Mouse (Mus musculus) cerebral cortex, adult 2 months (tissue): ENCODE results near the gene Lcn3.

ENCODE experiments used
- WGBS: fragments of 180-500 bp; shearing (Covaris S2); methylation state at CpG from one replicate; pipeline ENCODE4 v1.1.7; 2018; 5-methylcytosine and 5-hydroxymethylcytosine counted together

Lcn3 gene

GRCm38 (mm10) chr2:25765269-25765668 is at the start of gene Lcn3:
Lcn3 (plus strand) TSS chr2:25765569.
- 44% methylated on average over 2 of the region's 2 CpGs for WGBS

GRCm38 (mm10) chr2:25733199-25733930 is 32.0 kb upstream of the Lcn3 start:
- 49% methylated on average over 2 of the region's 2 CpGs for WGBS

DNA sequence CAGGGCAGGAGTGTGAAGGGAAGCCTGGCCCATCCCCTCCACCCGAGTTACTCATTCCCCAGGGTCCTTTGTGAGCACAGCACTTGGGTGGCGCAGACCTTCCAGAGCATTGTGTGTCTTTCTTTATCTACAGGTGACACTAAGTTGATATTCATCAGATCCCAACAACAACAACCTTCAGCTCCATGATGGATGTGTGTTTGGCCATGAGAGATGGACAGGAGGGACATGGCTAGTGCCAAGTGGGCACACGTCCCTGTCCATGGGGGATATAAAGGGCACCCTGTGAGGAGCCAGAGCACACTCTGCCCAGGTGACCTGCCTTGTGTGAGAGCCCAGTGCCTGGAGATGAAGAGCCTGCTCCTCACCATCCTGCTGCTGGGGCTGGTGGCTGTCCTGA is 28.7 kb upstream of the Lcn3 start, which contains the start of gene Obp2b:
Gene Obp2b, plus strand, starts transcription at position 301 of the 400 bp plus-strand sequence.
- WGBS, result 86% methylated on average over 3 of the region's 3 CpGs

GRCm38 (mm10) chr2:25741671-25742070 is 23.7 kb upstream of the Lcn3 start:
- WGBS, result 69% methylated on average over 1 of the region's 1 CpGs

GRCm38 (mm10) chr2:25754201-25754600 is 11.2 kb upstream of the Lcn3 start:
- WGBS, result 100% methylated on average over 1 of the region's 1 CpGs

GRCm38 (mm10) chr2:25758064-25758625 is 7.2 kb upstream of the Lcn3 start:
- WGBS, result 55% methylated on average over 4 of the region's 4 CpGs

- WGBS, result 89% methylated on average over 4 of the region's 4 CpGs
Measured at GRCm38 (mm10) chr2:25767764-25768163, 2.4 kb downstream of the Lcn3 start.

DNA sequence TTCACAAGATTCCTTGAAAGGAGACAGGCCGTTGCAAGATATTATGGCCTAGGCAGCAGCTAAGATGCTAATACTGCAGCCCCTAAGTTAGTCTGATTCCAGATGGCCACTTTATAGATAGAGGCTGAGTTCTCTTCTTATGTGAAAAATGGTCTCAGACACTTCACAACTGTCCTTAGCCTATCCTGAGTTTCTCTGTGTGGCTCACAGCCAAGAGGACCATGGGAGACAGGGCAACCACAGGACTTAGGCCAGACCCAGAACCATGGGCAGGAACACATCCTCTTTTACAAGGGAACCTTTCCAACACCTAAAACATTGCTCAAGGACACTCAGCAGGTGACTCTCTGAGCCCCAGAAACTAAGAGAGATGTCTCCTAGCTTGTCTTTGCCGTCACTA is 8.1 kb downstream of the Lcn3 start:
- WGBS, result 89% methylated on average over 2 of the region's 2 CpGs

- WGBS, result 82% methylated on average over 2 of the region's 2 CpGs
Measured at GRCm38 (mm10) chr2:25774640-25775039, 9.3 kb downstream of the Lcn3 start.

DNA sequence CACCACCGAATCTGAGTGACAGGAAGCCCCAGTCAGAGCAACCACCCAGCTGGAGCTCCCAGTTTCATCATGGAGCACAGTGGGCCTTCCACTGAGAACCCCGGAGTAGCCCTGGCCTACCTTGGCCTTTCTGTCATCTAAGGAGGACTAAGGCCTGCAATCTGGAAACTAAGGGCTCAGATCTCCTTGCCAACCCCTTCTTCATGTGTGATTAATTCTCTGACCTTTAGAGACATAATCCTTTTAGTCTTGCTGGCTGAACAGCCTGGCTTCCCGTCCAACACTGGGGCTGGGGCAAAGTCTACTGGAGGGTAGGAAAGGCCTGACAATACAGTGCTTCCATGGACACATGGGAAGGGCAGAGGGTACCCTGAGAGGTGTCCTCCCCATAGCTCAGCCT is 10.6 kb downstream of the Lcn3 start:
- 80% methylated on average over 3 of the region's 3 CpGs for WGBS

DNA sequence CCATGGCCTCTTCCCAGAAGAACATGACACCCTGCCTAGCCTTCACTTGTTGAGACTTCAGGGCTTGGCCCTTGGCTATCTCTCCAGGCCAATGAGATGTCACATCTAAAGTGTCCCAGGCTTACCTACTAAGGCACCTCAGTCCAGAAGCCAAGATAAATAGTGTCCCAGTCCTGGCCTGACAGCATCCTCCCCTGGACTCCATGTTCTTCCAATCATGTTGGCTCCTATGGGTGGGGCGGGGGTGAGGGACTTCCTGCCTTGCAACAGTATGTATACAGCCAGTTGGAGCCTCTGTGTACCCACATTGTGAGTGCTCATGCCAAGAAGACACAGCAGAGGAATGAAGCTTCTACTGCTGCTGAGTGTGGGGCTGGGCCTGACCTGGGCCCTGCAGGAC is 11.3 kb downstream of the Lcn3 start, which contains the start of gene Lcn11:
Gene Lcn11, plus strand, starts transcription at position 301 of the 400 bp plus-strand sequence.
- 94% methylated on average over 1 of the region's 1 CpGs for WGBS

GRCm38 (mm10) chr2:25779076-25779475 is 13.7 kb downstream of the Lcn3 start:
- 88% methylated on average over 9 of the region's 9 CpGs for WGBS

DNA sequence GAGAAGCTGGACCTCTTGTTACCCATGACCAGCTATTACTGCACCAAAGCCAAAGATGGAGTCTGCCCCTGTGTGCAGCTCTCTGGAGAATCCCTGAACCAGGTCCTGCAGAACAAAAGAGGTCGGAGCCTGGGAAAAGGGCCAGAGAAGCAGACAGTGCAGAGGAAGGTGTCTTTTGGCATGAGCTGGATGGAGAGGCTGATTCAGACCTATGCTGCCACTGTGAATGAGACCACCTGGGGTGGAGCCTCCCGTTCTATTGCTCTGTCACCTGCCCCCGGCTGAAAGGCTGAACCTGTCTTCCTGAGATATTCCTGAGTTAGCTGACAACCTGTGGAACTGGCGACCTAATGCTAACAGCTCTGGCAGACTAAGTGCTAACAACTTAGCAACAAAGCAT is 15.6 kb downstream of the Lcn3 start:
- WGBS, result 78% methylated on average over 4 of the region's 4 CpGs

- WGBS, result 92% methylated on average over 3 of the region's 3 CpGs
Measured at GRCm38 (mm10) chr2:25781957-25782356, 16.6 kb downstream of the Lcn3 start, which contains the start of gene Gm13539. Gm13539 (plus strand) TSS chr2:25782257.

GRCm38 (mm10) chr2:25785573-25786322 is 20.4 kb downstream of the Lcn3 start:
- WGBS, result 63% methylated on average over 5 of the region's 5 CpGs

GRCm38 (mm10) chr2:25789092-25789491 is 23.7 kb downstream of the Lcn3 start:
- WGBS, result 91% methylated on average over 3 of the region's 3 CpGs

GRCm38 (mm10) chr2:25797635-25798034 is 32.3 kb downstream of the Lcn3 start:
- 46% methylated on average over 2 of the region's 2 CpGs for WGBS

GRCm38 (mm10) chr2:25798065-25798464 is 32.7 kb downstream of the Lcn3 start:
- WGBS, result 52% methylated on average over 5 of the region's 5 CpGs

DNA sequence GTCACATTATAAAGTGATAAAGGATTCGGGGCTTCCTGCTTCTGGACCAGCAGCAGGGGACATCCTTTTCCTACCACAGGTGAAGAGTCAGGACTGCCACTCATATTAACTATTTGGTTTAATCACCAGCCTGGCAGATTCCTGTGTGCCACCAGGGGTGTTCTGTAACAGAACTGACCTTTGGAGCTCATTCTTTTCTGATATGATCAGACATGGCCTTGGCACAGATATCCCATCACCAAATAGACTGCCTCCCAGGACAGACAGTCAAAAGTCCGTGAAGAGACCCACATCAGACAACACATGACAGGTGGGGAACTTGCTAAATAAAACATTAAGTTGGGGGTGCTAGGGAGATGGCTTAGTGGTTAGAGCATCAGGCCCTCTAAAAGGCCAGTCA is 46.3 kb downstream of the Lcn3 start:
- WGBS, result 84% methylated on average over 2 of the region's 2 CpGs

DNA sequence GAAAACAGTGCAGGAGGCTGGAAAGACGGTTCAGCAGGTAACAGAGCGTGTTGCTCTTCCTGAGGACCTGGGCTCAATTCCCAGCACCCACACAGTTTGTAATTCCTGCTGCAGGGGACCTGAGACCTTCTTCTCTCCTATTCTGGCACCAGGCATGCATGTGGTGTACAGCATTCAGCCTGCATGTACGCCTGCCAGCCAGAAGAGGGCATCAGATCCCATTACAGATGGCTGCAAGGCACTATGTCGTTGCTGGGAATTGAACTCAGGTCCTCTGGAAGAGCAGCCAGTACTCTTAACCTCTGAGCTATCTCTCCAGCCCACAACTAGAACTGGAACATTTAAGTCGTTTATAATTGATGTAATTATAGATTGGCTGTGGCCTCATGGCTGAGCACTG is 48.0 kb downstream of the Lcn3 start:
- WGBS, result 83% methylated on average over 5 of the region's 5 CpGs

DNA sequence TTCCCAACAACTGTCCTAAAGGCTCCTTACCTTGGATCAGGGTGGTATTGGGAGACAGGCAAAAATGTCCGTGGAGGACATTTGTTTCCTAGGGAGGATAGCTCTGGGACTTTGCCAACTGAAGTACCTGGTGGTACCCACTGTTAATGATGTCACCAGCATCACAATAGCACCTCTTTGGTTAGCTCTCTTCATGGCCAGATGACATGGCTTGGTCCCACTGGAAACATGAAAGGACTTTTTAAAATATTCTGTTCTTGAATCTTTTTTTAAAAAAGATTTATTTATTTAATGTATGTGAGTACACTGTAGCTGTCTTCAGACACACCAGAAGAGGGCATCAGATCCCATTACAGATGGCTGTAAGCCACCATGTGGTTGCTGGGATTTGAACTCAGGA is 50.4 kb downstream of the Lcn3 start, which contains the start of gene Glt6d1:
Gene Glt6d1, minus strand, starts transcription at position 101 of the 400 bp plus-strand sequence.
- 68% methylated on average over 1 of the region's 1 CpGs for WGBS
